Mouse (Mus musculus) liver, postnatal 0 days (tissue): ENCODE results near the gene Hmgcl. TPM values are rescaled to one million over a fixed set of nuclear protein-coding genes. Genes with fewer than 3 reads are reported as not detected.

Experiments
- ATAC-seq: fragments of 200-750 bp; cut with Nextera tagmentation; 2 replicates; pipeline ENCODE4 v1.8.0; 2017; ENCODE audit warnings: mild to moderate bottlenecking, moderate library complexity
- DNase-seq: peaks from one replicate; pipeline ENCODE4 v3.0.0-alpha.2; 2016
- H3K27ac ChIP-seq: fragments of 300-500 bp; sonication (generic); 2 replicates; pipeline ENCODE4 v1.5.1; 2014; ENCODE audit warnings: antibody characterized with exemption, moderate library complexity, mild to moderate bottlenecking, low read depth
- H3K27me3 ChIP-seq: fragments of 300-500 bp; sonication (generic); 2 replicates; pipeline ENCODE4 v1.6.1; 2014; ENCODE audit warnings: low read length, control low read depth, mixed read lengths; ENCODE audit not compliant: insufficient read depth
- H3K36me3 ChIP-seq: fragments of 300-500 bp; sonication (generic); replicated peaks from 2 replicates; pipeline ENCODE4 v1.6.1; 2014; ENCODE audit warnings: mild to moderate bottlenecking, control low read depth, low read length, moderate library complexity, mixed read lengths; ENCODE audit not compliant: insufficient read depth
- H3K4me1 ChIP-seq: fragments of 300-500 bp; sonication (generic); 2 replicates; pipeline ENCODE4 v1.6.1; 2014; ENCODE audit warnings: antibody characterized with exemption, mild to moderate bottlenecking, control low read depth; ENCODE audit not compliant: insufficient read depth
- H3K4me2 ChIP-seq: fragments of 300-500 bp; sonication (generic); 2 replicates; pipeline ENCODE4 v1.6.1; 2014; ENCODE audit warnings: low read depth, mild to moderate bottlenecking, low read length, moderate library complexity, mixed read lengths
- H3K4me3 ChIP-seq: fragments of 300-500 bp; sonication (generic); 2 replicates; pipeline ENCODE4 v1.5.1; 2014; ENCODE audit warnings: low read depth, low read length
- H3K9ac ChIP-seq: fragments of 300-500 bp; sonication (generic); replicated peaks from 2 replicates; pipeline ENCODE4 v1.6.1; 2014; ENCODE audit warnings: mild to moderate bottlenecking, moderate library complexity
- H3K9me3 ChIP-seq: fragments of 300-500 bp; sonication (generic); 2 replicates; pipeline ENCODE4 v1.6.1; 2016; ENCODE audit warnings: mild to moderate bottlenecking, control low read depth, low read length, mixed read lengths
- CTCF ChIP-seq: sonication (generic); IDR thresholded peaks from 2 replicates; pipeline ENCODE4 v1.5.1; 2016; ENCODE audit warnings: antibody characterized with exemption, low read depth
- EP300 ChIP-seq: IDR thresholded peaks from 2 replicates; pipeline ENCODE4 v1.6.1; 2016; ENCODE audit warnings: antibody characterized with exemption, low read depth, mild to moderate bottlenecking
- WGBS: fragments of 180-500 bp; shearing (Covaris S2); extraction: QIAGEN DNeasy Blood & Tissue Kit; methylation state at CpG from one replicate; pipeline ENCODE4 v1.1.7; 2014; ENCODE audit not compliant: insufficient replicate concordance; 5-methylcytosine and 5-hydroxymethylcytosine counted together
- polyA plus RNA-seq: library from polyadenylated mRNA; unstranded; fragments of >200 nt; fragmentation: Nextera tagmentation; extraction: Ambion mirVana; gene quantifications from 2 replicates; pipeline ENCODE4 v1.2.1, GENCODE M21; 2015

The Hmgcl gene
- polyA plus RNA-seq, 1 experiment from 2014 or later: 364 TPM

GRCm38 (mm10) chr4:135942193-135942592 is 4.1 kb upstream of the Hmgcl start:
- H3K27ac ChIP-seq: no peak overlapping the region
- no peak overlapping the region for H3K9ac ChIP-seq
- no peak for DNase-seq
- H3K4me2 ChIP-seq: no peak overlapping the region
- no peak for ATAC-seq
- no peak for TF ChIP-seq EP300
- TF ChIP-seq CTCF: no peak
- peaks cover 7% of the 10 kb centered on the region; the same call in 1 of the 2 replicates for H3K4me1 ChIP-seq
- H3K36me3 ChIP-seq: peaks cover 7% of the 10 kb centered on the region; the same call in 1 of the 2 replicates
- H3K4me3 ChIP-seq: no peak overlapping the region
- H3K27me3 ChIP-seq: no peaks in the 10 kb centered on the region
- no peaks in the 10 kb centered on the region for H3K9me3 ChIP-seq
- 53% methylated on average over 6 of the region's 6 CpGs for WGBS

GRCm38 (mm10) chr4:135943389-135943788 is 2.9 kb upstream of the Hmgcl start:
- Histone ChIP-seq H3K9ac (no peak overlapping the region), H3K27ac (no peak overlapping the region), H3K4me2 (no peak overlapping the region), H3K9me3 (no peaks in the 10 kb centered on the region), H3K4me1 (peaks cover 16% of the 10 kb centered on the region), H3K27me3 (no peaks in the 10 kb centered on the region), H3K4me3 (no peak overlapping the region), H3K36me3 (peaks cover 7% of the 10 kb centered on the region; the same call in 1 of the 2 replicates)
- TF ChIP-seq CTCF (no peak), EP300 (no peak)
- ATAC-seq (no peak), DNase-seq (no peak)
- 56% methylated on average over 4 of the region's 4 CpGs for WGBS

DNA sequence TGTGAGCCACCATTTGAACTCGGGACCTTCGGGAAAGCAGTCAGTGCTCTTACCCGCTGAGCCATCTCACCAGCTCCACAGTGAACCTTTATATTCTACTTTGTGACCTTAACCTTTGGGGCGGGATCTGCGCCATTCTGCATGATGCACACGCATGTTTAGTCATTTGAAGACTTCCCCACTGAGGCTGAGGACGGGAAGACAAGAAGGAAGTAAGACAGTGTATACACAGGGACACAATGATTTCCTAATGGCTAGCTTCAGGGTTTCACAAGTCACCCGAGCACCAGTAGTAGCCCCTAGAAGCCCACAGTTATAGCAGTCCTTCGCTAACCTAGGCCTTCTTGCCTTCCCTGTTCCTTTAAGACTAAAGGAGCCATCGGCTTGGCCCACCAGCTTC is 542 bp upstream of the Hmgcl start:
- Histone ChIP-seq H3K27ac (peak overlapping the region; percentile 89), H3K27me3 (no peaks in the 10 kb centered on the region), H3K4me3 (peak overlapping the region; percentile 86), H3K9ac (peak overlapping the region; percentile 93), H3K4me1 (peaks cover 26% of the 10 kb centered on the region), H3K4me2 (peak overlapping the region; percentile 81), H3K36me3 (no peaks in the 10 kb centered on the region; the same call in 1 of the 2 replicates), H3K9me3 (no peaks in the 10 kb centered on the region)
- TF ChIP-seq CTCF (no peak), EP300 (no peak)
- ATAC-seq (peak; percentile 30), DNase-seq (no peak)
- 61% methylated on average over 10 of the region's 10 CpGs for WGBS

- Histone ChIP-seq H3K36me3 (peaks cover 7% of the 10 kb centered on the region), H3K4me3 (peak overlapping the region; percentile 86), H3K4me2 (peak overlapping the region; percentile 81), H3K9me3 (no peaks in the 10 kb centered on the region), H3K4me1 (peaks cover 26% of the 10 kb centered on the region), H3K9ac (peak overlapping the region; percentile 93), H3K27me3 (no peaks in the 10 kb centered on the region), H3K27ac (peak overlapping the region; percentile 89)
- TF ChIP-seq CTCF (no peak), EP300 (no peak)
- WGBS: under 1% methylated on average over 28 of the region's 28 CpGs
- ATAC-seq (peak; percentile 16), DNase-seq (peak; percentile 52)
Measured at GRCm38 (mm10) chr4:135946659-135947301, 532 bp downstream of the Hmgcl start.

GRCm38 (mm10) chr4:135948142-135948541 is 1.9 kb downstream of the Hmgcl start:
- ATAC-seq (peak; percentile 8; the same call in 1 of the 2 replicates), DNase-seq (peak; percentile 33)
- H3K36me3 ChIP-seq: peaks cover 15% of the 10 kb centered on the region
- H3K4me2 ChIP-seq: peak overlapping the region; percentile 81
- H3K9me3 ChIP-seq: no peaks in the 10 kb centered on the region; the same call in 1 of the 2 replicates
- H3K4me1 ChIP-seq: peaks cover 23% of the 10 kb centered on the region
- no peaks in the 10 kb centered on the region for H3K27me3 ChIP-seq
- peak overlapping the region; percentile 77 for H3K27ac ChIP-seq
- peak overlapping the region; percentile 11; the same call in 1 of the 2 replicates for H3K4me3 ChIP-seq
- 68% methylated on average over 8 of the region's 8 CpGs for WGBS
- TF ChIP-seq CTCF (no peak), EP300 (no peak)
- H3K9ac ChIP-seq: 0 out of 2 replicates have a peak overlapping the region, but pooled peaks have one; percentile 19

GRCm38 (mm10) chr4:135949475-135949874 is 3.2 kb downstream of the Hmgcl start:
- Histone ChIP-seq H3K4me3 (no peak overlapping the region), H3K9me3 (no peaks in the 10 kb centered on the region; the same call in 1 of the 2 replicates), H3K27me3 (no peaks in the 10 kb centered on the region), H3K4me1 (peaks cover 23% of the 10 kb centered on the region), H3K9ac (peak overlapping the region; percentile 24; the same call in 1 of the 2 replicates), H3K36me3 (peaks cover 19% of the 10 kb centered on the region), H3K27ac (peak overlapping the region; percentile 77), H3K4me2 (peak overlapping the region; percentile 15; the same call in 1 of the 2 replicates)
- 78% methylated on average over 10 of the region's 10 CpGs for WGBS
- TF ChIP-seq EP300 (no peak), CTCF (no peak)
- DNase-seq: no peak
- no peak for ATAC-seq
